Mouse (Mus musculus) ovary, adult 18-20 months (tissue): Measurements from ENCODE around the gene Ints7.

Experiments
- DNase-seq: peaks from one replicate; pipeline ENCODE4 v3.0.0; 2022; ENCODE audit warnings: low spot score, mixed read lengths

The Ints7 gene

GRCm38 (mm10) chr1:191584483-191584882, 9.0 kb downstream of the Ints7 start:
- DNase-seq = no peak

- no peak for DNase-seq
These were observed 10.3 kb downstream of the Ints7 start for GRCm38 (mm10) chr1:191585704-191586103.

GRCm38 (mm10) chr1:191587062-191587461, 11.6 kb downstream of the Ints7 start:
- no peak for DNase-seq

GRCm38 (mm10) chr1:191588749-191589148, 13.3 kb downstream of the Ints7 start:
- no peak for DNase-seq

- no peak for DNase-seq
These were observed 16.7 kb downstream of the Ints7 start for GRCm38 (mm10) chr1:191592016-191592720.

- DNase-seq = no peak
These were observed 20.6 kb downstream of the Ints7 start for GRCm38 (mm10) chr1:191596076-191596475.

GRCm38 (mm10) chr1:191599210-191599609, 23.8 kb downstream of the Ints7 start:
- DNase-seq = no peak

- DNase-seq = no peak
These were observed 29.3 kb downstream of the Ints7 start for GRCm38 (mm10) chr1:191604690-191605089.

GRCm38 (mm10) chr1:191609051-191609450, 33.6 kb downstream of the Ints7 start:
- DNase-seq = no peak

GRCm38 (mm10) chr1:191609578-191609977, 34.1 kb downstream of the Ints7 start:
- DNase-seq = no peak

GRCm38 (mm10) chr1:191610357-191610756, 34.9 kb downstream of the Ints7 start:
- DNase-seq = no peak

- no peak for DNase-seq
These were observed 36.2 kb downstream of the Ints7 start for GRCm38 (mm10) chr1:191611686-191612085.

- DNase-seq = no peak
These were observed 37.4 kb downstream of the Ints7 start for GRCm38 (mm10) chr1:191612877-191613276.

- DNase-seq = no peak
These were observed 40.8 kb downstream of the Ints7 start for GRCm38 (mm10) chr1:191616245-191616644.

- no peak for DNase-seq
These were observed 42.2 kb downstream of the Ints7 start for GRCm38 (mm10) chr1:191617589-191617988.

GRCm38 (mm10) chr1:191618067-191618766, 42.8 kb downstream of the Ints7 start:
- DNase-seq = no peak

- no peak for DNase-seq
These were observed 45.7 kb downstream of the Ints7 start for GRCm38 (mm10) chr1:191621096-191621495.

GRCm38 (mm10) chr1:191622801-191623200, 47.4 kb downstream of the Ints7 start:
- no peak for DNase-seq

GRCm38 (mm10) chr1:191624492-191624891, 49.1 kb downstream of the Ints7 start:
- DNase-seq = no peak

GRCm38 (mm10) chr1:191625026-191625425, 49.6 kb downstream of the Ints7 start:
- no peak for DNase-seq

GRCm38 (mm10) chr1:191625620-191626019, 50.2 kb downstream of the Ints7 start:
- no peak for DNase-seq

GRCm38 (mm10) chr1:191628457-191629169, 53.2 kb downstream of the Ints7 start:
- peak; percentile 19 for DNase-seq

GRCm38 (mm10) chr1:191629170-191629636, 53.8 kb downstream of the Ints7 start:
- no peak for DNase-seq
